Mouse (Mus musculus): ENCODE data around the gene Sgca.
"Not testable (repeated sequence)": the region's sequence is repeated elsewhere in the genome, so short reads cannot be mapped to it uniquely, and the experiment has no call there.

Sgca gene

DNA sequence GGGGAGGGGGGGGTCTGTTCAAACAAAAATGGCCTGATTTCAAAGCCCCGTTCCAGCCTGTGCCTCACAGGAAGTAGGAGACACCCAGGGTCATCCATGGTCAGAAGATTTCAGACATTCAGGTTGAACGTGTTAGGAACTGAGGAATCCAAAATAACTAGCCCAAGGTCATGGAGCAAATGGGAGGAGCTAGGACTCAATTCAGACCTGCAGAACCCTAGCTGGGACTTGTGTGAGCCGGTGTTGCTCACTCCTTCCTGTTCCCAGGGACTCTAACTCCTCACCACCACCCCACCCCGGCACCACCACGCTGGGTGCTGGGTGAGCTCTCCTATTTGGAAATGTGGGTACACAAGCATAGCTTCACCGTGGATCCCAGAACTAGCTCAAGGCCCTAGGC lies 11.2 kb upstream of the Sgca start:
- DNase-seq (ENCODE audit: low read depth, low spot score), result no peak

- no peak for DNase-seq (ENCODE audit: low read depth, low spot score)
Measured at GRCm38 (mm10) chr11:94986435-94986834, 10.3 kb upstream of the Sgca start.

- no peak for DNase-seq (ENCODE audit: low read depth, low spot score)
Measured at GRCm38 (mm10) chr11:94985822-94986221, 9.7 kb upstream of the Sgca start.

GRCm38 (mm10) chr11:94985140-94985539 lies 9.0 kb upstream of the Sgca start:
- no peak for DNase-seq (ENCODE audit: low read depth, low spot score)

- DNase-seq (ENCODE audit: low read depth, low spot score), result no peak
Measured at GRCm38 (mm10) chr11:94979462-94980179, 3.5 kb upstream of the Sgca start.

- DNase-seq (ENCODE audit: low read depth, low spot score), result peak; percentile 98
Measured at GRCm38 (mm10) chr11:94978947-94979346, 2.8 kb upstream of the Sgca start.

GRCm38 (mm10) chr11:94978178-94978915 lies 2.2 kb upstream of the Sgca start:
- no peak for DNase-seq (ENCODE audit: low read depth, low spot score)

- DNase-seq (ENCODE audit: low read depth, low spot score), result no peak
Measured at GRCm38 (mm10) chr11:94974951-94975350, 1.2 kb downstream of the Sgca start.

DNA sequence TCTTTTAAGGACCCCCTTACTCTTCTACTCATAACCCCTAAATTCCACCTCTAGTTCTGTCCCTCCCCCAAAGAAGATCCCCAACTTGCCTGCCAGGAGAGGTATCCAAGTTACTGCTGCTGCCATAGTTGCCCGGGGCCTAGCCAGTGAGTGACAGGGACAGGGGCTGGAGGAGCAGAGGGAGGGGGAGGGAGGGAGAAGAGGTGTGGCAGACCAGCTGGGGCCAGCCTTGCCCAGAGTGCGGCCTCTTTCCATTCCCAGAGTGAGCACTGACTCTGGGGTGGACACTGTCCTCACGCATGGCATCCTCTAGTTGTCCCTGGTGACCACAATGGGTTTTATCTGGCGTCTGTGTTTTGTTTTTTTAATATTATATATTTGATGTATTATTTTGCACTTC lies 2.8 kb downstream of the Sgca start:
- no peak for DNase-seq (ENCODE audit: low read depth, low spot score)

DNA sequence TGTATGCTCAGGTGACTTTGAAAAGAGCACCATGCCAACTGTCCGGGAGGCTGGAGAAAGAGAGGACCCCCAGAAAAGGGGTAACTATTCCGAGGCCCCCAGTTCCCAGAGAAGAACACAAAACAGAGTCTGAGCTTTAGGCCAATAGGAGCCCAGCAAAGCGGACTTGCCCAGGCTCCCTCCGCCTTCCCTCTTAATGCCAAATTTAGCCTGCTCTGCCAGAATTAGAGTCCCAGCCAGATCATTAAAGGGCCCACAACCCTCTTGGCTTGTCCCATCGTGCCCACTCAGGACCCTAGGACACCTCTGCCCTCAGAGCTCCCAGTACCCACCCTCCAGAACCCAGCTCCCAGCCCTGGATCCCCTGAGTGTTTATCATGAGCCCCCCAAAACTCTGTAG lies 3.2 kb downstream of the Sgca start:
- DNase-seq (ENCODE audit: low read depth, low spot score), result no peak

GRCm38 (mm10) chr11:94971895-94972615 lies 4.1 kb downstream of the Sgca start:
- no peak for DNase-seq (ENCODE audit: low read depth, low spot score)

DNA sequence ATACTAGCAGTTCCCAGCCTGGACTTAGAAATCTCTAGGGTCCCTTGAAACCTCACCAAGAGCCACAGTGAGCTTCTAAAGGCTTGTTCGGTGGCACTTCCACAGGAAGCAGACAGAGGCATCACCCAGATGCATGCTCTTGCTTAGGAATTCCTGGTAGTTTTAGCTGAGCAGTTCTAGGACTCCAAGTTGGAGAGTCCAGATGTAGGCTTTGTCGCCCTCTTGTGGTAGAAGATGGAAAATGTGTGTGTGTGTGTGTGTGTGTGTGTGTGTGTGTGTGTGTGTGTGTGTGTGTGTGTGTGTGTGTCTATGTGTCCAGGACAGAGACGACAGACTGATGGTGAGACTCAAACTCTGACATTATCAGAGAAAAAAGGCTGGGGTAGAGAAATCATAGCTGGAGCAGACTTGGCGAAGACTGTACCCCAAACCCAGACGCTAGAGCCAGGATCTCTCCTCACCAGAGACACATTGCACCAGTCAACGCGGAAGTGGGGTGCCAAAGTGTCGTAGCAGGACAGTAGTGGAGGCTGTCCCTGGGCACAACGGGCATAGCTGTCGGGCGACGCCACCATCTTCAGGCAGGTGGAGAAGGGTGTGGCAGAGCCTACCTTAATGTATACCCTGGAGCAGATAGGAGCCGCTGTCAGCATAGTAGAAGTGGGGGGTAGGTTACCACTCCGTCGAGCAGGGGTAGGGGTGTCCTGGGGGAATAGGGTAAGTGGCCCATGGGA lies 5.8 kb downstream of the Sgca start:
- peak; percentile 86 for DNase-seq (ENCODE audit: low read depth, low spot score)

DNA sequence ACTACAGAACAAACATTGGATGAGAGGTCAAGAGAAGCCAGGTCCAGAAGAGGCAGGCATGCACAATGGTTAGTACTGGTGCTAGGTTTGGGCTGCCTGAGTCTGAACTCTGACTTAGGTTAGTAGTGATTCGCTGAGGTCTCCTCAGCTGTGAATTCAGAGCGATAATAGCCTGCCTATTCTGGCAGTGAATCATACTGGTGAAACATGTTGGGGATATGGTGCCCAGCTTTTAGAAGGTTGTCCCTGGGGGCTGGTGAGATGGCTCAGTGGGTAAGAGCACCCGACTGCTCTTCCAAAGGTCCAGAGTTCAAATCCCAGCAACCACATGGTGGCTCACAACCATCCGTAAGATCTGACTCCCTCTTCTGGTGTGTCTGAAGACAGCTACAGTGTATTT lies 6.4 kb downstream of the Sgca start:
- DNase-seq (ENCODE audit: low read depth, low spot score), result not testable (repeated sequence)

DNA sequence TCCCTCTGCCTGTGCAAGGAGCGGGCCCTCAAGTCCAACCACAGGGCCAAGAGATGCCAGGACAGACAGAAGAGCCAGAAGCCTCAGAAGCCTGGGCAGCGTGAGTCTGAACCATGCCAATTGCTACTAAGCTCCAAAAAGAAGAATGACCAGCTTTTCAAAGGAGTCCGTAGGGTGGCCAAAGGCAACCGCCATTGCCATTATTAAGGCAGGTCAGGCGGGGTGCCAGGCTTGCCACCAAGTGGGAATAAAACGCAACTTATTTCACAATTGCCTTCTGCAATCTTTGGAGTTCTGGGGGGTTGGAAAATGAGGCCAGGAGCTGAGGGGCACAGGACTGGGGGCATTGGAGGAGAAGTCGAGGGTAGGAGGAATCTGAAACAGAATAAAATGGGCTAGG lies 7.9 kb downstream of the Sgca start:
- DNase-seq (ENCODE audit: low read depth, low spot score), result no peak

DNA sequence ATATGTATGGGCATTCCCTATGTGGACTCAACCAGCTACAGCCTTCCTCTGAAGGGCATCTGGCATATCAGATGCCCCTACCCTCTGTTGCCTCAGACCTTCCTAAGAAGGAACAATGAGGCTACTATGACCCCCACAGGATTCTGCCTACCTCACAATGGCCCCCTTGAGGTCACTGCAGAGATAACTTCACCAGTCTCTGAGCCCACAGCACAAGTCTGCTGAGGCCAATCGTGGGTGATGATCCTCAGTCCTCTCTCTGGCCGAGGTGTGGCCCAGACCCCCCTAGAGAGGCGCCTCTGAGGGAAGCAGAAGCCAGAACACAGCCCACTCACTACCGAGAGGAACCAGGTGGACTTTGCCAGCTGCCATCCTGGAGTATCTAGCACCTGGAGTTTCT lies 8.7 kb downstream of the Sgca start, which contains the start of gene Hils1:
Hils1 (plus strand) TSS at position 175 of the 400 bp plus-strand sequence.
- no peak for DNase-seq (ENCODE audit: low read depth, low spot score)

GRCm38 (mm10) chr11:94962534-94963101 lies 13.5 kb downstream of the Sgca start:
- no peak for DNase-seq (ENCODE audit: low read depth, low spot score)

DNA sequence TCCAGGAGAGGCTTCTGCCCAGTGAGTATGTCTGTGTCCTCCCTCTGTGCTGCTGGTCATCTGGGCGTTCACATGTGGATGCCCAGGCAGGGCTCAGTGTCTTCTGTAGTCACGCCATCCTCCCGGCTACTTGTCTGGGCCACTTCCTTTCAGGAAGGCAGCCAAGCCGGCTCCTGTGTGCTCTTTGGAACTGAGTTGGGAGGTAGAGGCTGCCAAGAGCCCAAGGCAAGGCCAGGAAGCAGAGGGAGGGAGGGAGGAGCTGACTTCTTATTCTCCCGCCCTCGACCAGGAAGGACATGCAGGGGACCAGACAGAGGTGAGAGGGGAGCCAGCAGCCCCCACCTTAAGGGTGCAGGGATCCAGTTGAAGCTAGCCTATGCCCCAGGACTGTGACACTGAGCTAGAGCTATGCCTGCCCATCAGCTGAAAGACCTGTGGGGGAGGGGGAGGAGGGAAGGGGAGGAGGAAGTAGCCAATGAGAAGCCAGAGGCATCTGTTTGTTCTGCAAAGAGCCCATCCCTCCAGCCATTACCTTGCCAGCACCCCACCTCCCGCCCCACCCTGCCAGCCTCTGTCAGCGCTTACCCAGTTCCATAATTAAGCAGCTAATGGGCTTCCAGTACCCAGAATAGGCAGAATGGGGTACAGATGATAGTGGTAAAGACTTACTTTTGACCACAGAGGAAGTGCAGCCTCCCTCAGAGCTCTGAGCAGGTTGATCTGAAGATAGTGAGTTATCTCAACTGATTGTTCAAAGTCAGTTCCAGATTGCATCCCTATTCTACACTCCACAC lies 17.9 kb downstream of the Sgca start:
- DNase-seq (ENCODE audit: low read depth, low spot score), result no peak

DNA sequence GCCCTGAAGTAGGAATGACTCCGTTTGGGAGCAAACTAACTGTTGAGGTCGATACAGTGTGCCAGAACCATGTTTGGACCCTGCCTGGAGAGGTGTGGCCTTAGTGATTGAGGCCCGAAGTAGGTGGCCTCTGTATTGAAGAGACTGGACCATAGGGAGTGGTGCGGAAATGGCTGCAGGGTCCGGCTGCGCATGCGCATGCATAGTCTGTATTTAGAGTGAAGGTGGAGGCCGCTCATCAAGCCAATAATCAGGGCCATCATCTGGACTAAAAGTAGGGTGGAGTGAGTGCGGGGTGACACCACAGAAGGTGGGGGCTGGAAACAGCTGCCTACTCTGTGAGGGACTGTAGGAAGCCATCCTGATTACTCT lies 18.4 kb downstream of the Sgca start:
- DNase-seq (ENCODE audit: low read depth, low spot score), result no peak

DNA sequence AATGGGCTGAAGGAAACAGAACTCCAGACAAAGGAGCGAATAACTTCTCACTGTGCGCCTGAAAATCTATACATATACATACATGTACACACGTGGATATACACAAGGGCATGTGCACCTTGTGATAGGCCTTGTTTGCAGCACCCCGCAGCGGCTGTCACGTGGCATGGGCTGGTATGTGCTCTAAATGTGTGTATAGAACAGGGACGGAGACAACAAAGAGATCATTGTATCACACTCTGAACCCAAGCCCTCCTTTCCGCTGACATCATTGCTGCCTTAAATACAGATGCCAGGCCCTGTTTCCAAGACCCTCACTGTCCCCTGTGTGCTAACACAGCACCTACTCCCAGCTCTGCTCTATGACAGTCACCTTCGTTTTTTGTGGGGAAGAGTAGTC lies 21.0 kb downstream of the Sgca start:
- DNase-seq (ENCODE audit: low read depth, low spot score), result peak; percentile 53

GRCm38 (mm10) chr11:94952169-94952568 lies 24.0 kb downstream of the Sgca start:
- DNase-seq (ENCODE audit: low read depth, low spot score), result peak; percentile 30

GRCm38 (mm10) chr11:94945236-94945635 lies 30.9 kb downstream of the Sgca start:
- no peak for DNase-seq (ENCODE audit: low read depth, low spot score)

Measured in mesoderm, embryonic 11.5 days (tissue).